ENCODE assay signal across 17 mouse cellular contexts in the genomic region with DNA sequence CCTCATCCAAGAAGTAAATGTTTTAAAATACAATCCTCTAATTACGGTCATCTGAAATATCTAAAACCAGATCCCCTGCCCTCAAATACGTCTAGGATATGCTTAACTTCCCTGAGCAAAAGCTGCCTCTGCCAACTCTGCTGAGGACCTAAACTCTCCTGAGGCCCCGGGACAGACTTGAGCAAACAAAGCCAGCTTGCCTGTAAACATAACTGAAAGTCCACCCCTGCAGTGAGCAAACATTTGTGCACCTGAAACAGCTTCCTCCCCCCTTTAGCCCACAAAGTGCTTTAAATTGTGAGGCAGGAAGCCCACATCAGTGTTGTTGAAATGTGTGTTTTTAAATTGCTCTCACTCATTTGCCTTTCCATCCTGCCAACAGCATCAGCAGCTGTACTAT.
A peak's percentile ranks its signal among the peaks of the same experiment; 100 is the strongest.
DNase-seq lines count a peak whose midpoint lies in the region.
"Had no signal": no experiment of that assay in that cellular context is flagged by ENCODE, and none has a peak within 500 bp of the region (broad histone marks: within the 10 kb centered on the region; RNA-seq: fewer than 3 reads in every experiment).

No protein-coding gene starts in this region.

- intact Hi-C loops in heart, postnatal 25 days (cut with DNase I): no loop called here

- peak; percentile 81 for DNase-seq in heart, adult 11 months
- DNase-seq in heart, postnatal 25 days (ENCODE audit: low spot score): no peak
- peak; percentile 31 for DNase-seq in thymus, postnatal 0 days (ENCODE audit: low spot score)
- no peak for DNase-seq in thymus, postnatal 14 days
- peak; percentile 21 for DNase-seq in lung, postnatal 25 days (ENCODE audit: low spot score)
- DNase-seq in yolk sac, embryonic 10.5 days (ENCODE audit: low spot score): peak; percentile 59
- DNase-seq in left cerebral cortex, adult 11 months (ENCODE audit: low spot score): no peak
- no peak for DNase-seq in layer of hippocampus, postnatal 36 days
- DNase-seq: adrenal gland, adult 8-10 months; cerebellum, adult 11 months; cerebellum, postnatal 25 days; gastrocnemius, postnatal 36 days; heart, postnatal 36 days; kidney, adult 18-20 months; kidney, postnatal 25 days; layer of hippocampus, adult 9-11 months; right cerebral cortex, postnatal 4 days had no signal

Comparison
In these comparisons a context has a peak if more than half of its experiments do, and no peak if none do; other contexts are left out.
1. DNase-seq: peak in heart, adult 11 months (single experiment), thymus, postnatal 0 days (single experiment), lung, postnatal 25 days (single experiment) and yolk sac, embryonic 10.5 days (single experiment); none in heart, postnatal 25 days (single experiment), thymus, postnatal 14 days (single experiment), left cerebral cortex, adult 11 months (single experiment) and layer of hippocampus, postnatal 36 days (0 of 2).